Mouse (Mus musculus): Measurements from ENCODE around the gene Tab1. TPM values are rescaled to one million over a fixed set of nuclear protein-coding genes. Genes with fewer than 3 reads are reported as not detected.

The Tab1 gene
- polyA plus RNA-seq, 1 experiment: 49.3 TPM

- TF ChIP-seq CTCF (IDR thresholded peaks at IDR 0.05; ENCODE audit: borderline replicate concordance, extremely low read depth, insufficient read depth, insufficient read length) (no peak), POLR2A (IDR thresholded peaks at IDR 0.05; ENCODE audit: borderline replicate concordance, extremely low read depth, insufficient read depth, insufficient read length, poor library complexity, severe bottlenecking) (no peak)
- no peak for DNase-seq (ENCODE audit: low read depth)
Measured at GRCm38 (mm10) chr15:80157197-80157943, 24.4 kb downstream of the Tab1 start.

GRCm38 (mm10) chr15:80158001-80158706 is 25.2 kb downstream of the Tab1 start:
- DNase-seq (ENCODE audit: low read depth): no peak
- TF ChIP-seq CTCF (IDR thresholded peaks at IDR 0.05; ENCODE audit: borderline replicate concordance, extremely low read depth, insufficient read depth, insufficient read length) (no peak), POLR2A (IDR thresholded peaks at IDR 0.05; ENCODE audit: borderline replicate concordance, extremely low read depth, insufficient read depth, insufficient read length, poor library complexity, severe bottlenecking) (no peak)

- no peak for TF ChIP-seq CTCF (IDR thresholded peaks at IDR 0.05; ENCODE audit: borderline replicate concordance, extremely low read depth, insufficient read depth, insufficient read length)
- no peak for TF ChIP-seq POLR2A (IDR thresholded peaks at IDR 0.05; ENCODE audit: borderline replicate concordance, extremely low read depth, insufficient read depth, insufficient read length, poor library complexity, severe bottlenecking)
- no peak for DNase-seq (ENCODE audit: low read depth)
Measured at GRCm38 (mm10) chr15:80158707-80159090, 25.8 kb downstream of the Tab1 start.

- DNase-seq (ENCODE audit: low read depth): peak; percentile 28
- TF ChIP-seq CTCF (IDR thresholded peaks at IDR 0.05; ENCODE audit: borderline replicate concordance, extremely low read depth, insufficient read depth, insufficient read length) (no peak), POLR2A (IDR thresholded peaks at IDR 0.05; ENCODE audit: borderline replicate concordance, extremely low read depth, insufficient read depth, insufficient read length, poor library complexity, severe bottlenecking) (no peak)
Measured at GRCm38 (mm10) chr15:80159286-80159901, 26.5 kb downstream of the Tab1 start.

- no peak for TF ChIP-seq CTCF (IDR thresholded peaks at IDR 0.05; ENCODE audit: borderline replicate concordance, extremely low read depth, insufficient read depth, insufficient read length)
- TF ChIP-seq POLR2A (IDR thresholded peaks at IDR 0.05; ENCODE audit: borderline replicate concordance, extremely low read depth, insufficient read depth, insufficient read length, poor library complexity, severe bottlenecking): no peak
- DNase-seq (ENCODE audit: low read depth): no peak
Measured at GRCm38 (mm10) chr15:80160223-80160622, 27.3 kb downstream of the Tab1 start.

- DNase-seq (ENCODE audit: low read depth): no peak
- TF ChIP-seq CTCF (IDR thresholded peaks at IDR 0.05; ENCODE audit: borderline replicate concordance, extremely low read depth, insufficient read depth, insufficient read length): no peak
- TF ChIP-seq POLR2A (IDR thresholded peaks at IDR 0.05; ENCODE audit: borderline replicate concordance, extremely low read depth, insufficient read depth, insufficient read length, poor library complexity, severe bottlenecking): no peak
Measured at GRCm38 (mm10) chr15:80160726-80161125, 27.8 kb downstream of the Tab1 start.

- DNase-seq (ENCODE audit: low read depth): no peak
- TF ChIP-seq POLR2A (IDR thresholded peaks at IDR 0.05; ENCODE audit: borderline replicate concordance, extremely low read depth, insufficient read depth, insufficient read length, poor library complexity, severe bottlenecking) (no peak), CTCF (IDR thresholded peaks at IDR 0.05; ENCODE audit: borderline replicate concordance, extremely low read depth, insufficient read depth, insufficient read length) (no peak)
Measured at GRCm38 (mm10) chr15:80161199-80161598, 28.3 kb downstream of the Tab1 start.

- DNase-seq (ENCODE audit: low read depth): no peak
- TF ChIP-seq CTCF (IDR thresholded peaks at IDR 0.05; ENCODE audit: borderline replicate concordance, extremely low read depth, insufficient read depth, insufficient read length) (no peak), POLR2A (IDR thresholded peaks at IDR 0.05; ENCODE audit: borderline replicate concordance, extremely low read depth, insufficient read depth, insufficient read length, poor library complexity, severe bottlenecking) (no peak)
Measured at GRCm38 (mm10) chr15:80162401-80162964, 29.6 kb downstream of the Tab1 start.

GRCm38 (mm10) chr15:80163274-80163673 is 30.3 kb downstream of the Tab1 start:
- no peak for TF ChIP-seq CTCF (IDR thresholded peaks at IDR 0.05; ENCODE audit: borderline replicate concordance, extremely low read depth, insufficient read depth, insufficient read length)
- peak; percentile 32 for DNase-seq (ENCODE audit: low read depth)

GRCm38 (mm10) chr15:80163716-80164115 is 30.8 kb downstream of the Tab1 start:
- no peak for DNase-seq (ENCODE audit: low read depth)
- TF ChIP-seq CTCF (IDR thresholded peaks at IDR 0.05; ENCODE audit: borderline replicate concordance, extremely low read depth, insufficient read depth, insufficient read length): no peak
- TF ChIP-seq POLR2A (IDR thresholded peaks at IDR 0.05; ENCODE audit: borderline replicate concordance, extremely low read depth, insufficient read depth, insufficient read length, poor library complexity, severe bottlenecking): no peak

- TF ChIP-seq POLR2A (IDR thresholded peaks at IDR 0.05; ENCODE audit: borderline replicate concordance, extremely low read depth, insufficient read depth, insufficient read length, poor library complexity, severe bottlenecking) (no peak), CTCF (IDR thresholded peaks at IDR 0.05; ENCODE audit: borderline replicate concordance, extremely low read depth, insufficient read depth, insufficient read length) (no peak)
- peak; percentile 21 for DNase-seq (ENCODE audit: low read depth)
Measured at GRCm38 (mm10) chr15:80165396-80165795, 32.5 kb downstream of the Tab1 start.

All from brain, embryonic 14.5 days (tissue).